Mouse (Mus musculus): Measurements from ENCODE around the gene Slc30a6. TPM values are rescaled to one million over a fixed set of nuclear protein-coding genes. Genes with fewer than 3 reads are reported as not detected.
"Not testable (repeated sequence)": the region's sequence is repeated elsewhere in the genome, so short reads cannot be mapped to it uniquely, and the experiment has no call there.

Gene Slc30a6
- total RNA-seq, 4 experiments from 2014 or later = 8.3 to 10.9 (median 9.9) TPM

GRCm38 (mm10) chr17:74449776-74450175, 54.4 kb downstream of the Slc30a6 start:
- no peak for DNase-seq (ENCODE audit: low spot score)

- DNase-seq (ENCODE audit: low spot score) = no peak
Observed at GRCm38 (mm10) chr17:74453928-74454327, 58.5 kb downstream of the Slc30a6 start.

GRCm38 (mm10) chr17:74454660-74455059, 59.3 kb downstream of the Slc30a6 start:
- no peak for DNase-seq (ENCODE audit: low spot score)

GRCm38 (mm10) chr17:74455426-74455825, 60.0 kb downstream of the Slc30a6 start:
- DNase-seq (ENCODE audit: low spot score) = no peak

GRCm38 (mm10) chr17:74456825-74457224, 61.4 kb downstream of the Slc30a6 start:
- DNase-seq (ENCODE audit: low spot score) = no peak

- DNase-seq (ENCODE audit: low spot score) = no peak
Observed at GRCm38 (mm10) chr17:74457972-74458677, 62.7 kb downstream of the Slc30a6 start.

- DNase-seq (ENCODE audit: low spot score) = no peak
Observed at GRCm38 (mm10) chr17:74458711-74459408, 63.5 kb downstream of the Slc30a6 start, which contains the start of gene Nlrc4. Gene Nlrc4 (minus strand): TSS chr17:74459142.

- no peak for DNase-seq (ENCODE audit: low spot score)
Observed at GRCm38 (mm10) chr17:74463510-74463909, 68.1 kb downstream of the Slc30a6 start.

- DNase-seq (ENCODE audit: low spot score) = not testable (repeated sequence)
Observed at GRCm38 (mm10) chr17:74467981-74468380, 72.6 kb downstream of the Slc30a6 start.

- DNase-seq (ENCODE audit: low spot score) = not testable (repeated sequence)
Observed at GRCm38 (mm10) chr17:74470133-74470532, 74.7 kb downstream of the Slc30a6 start.

Other genes starting within 250 kb of the Slc30a6 start
- gene Memo1, start 100.1 kb upstream of the Slc30a6 start, total RNA-seq (2022) = 10 to 100 TPM; 59.3 to 63.2 (median 61.2) TPM
- 10 to 100 TPM; 37.8 to 53.1 (median 42.6) TPM for gene Dpy30, start 71.7 kb upstream of the Slc30a6 start, total RNA-seq (2022)
- 10 to 100 TPM; 25.0 to 31.7 (median 27.7) TPM for gene Spast, start 56.6 kb upstream of the Slc30a6 start, total RNA-seq (2022)
- under 1 TPM; 0.22 to 0.37 (median 0.32) TPM for gene Nlrc4, start 63.5 kb downstream of the Slc30a6 start, total RNA-seq (2022)
- gene Yipf4, start 93.9 kb downstream of the Slc30a6 start, total RNA-seq (2022) = 10 to 100 TPM; 56.1 to 79.1 (median 68.0) TPM
- 10 to 100 TPM; 61.3 to 75.9 (median 71.3) TPM for gene Birc6, start 132.7 kb downstream of the Slc30a6 start, total RNA-seq (2022)

Measured in heart, adult 8-10 months (tissue).